Mouse (Mus musculus): ENCODE results near the gene Bloc1s5.

- TF ChIP-seq POLR2A (IDR thresholded peaks at IDR 0.05; ENCODE audit: control insufficient read depth, extremely low read depth, insufficient read depth, low read length, poor library complexity) (no peak), CTCF (IDR thresholded peaks at IDR 0.05; ENCODE audit: borderline replicate concordance, control insufficient read depth, extremely low read depth, insufficient read depth, low read length, poor library complexity) (no peak)
Measured at GRCm38 (mm10) chr13:38657865-38658264, 23.0 kb upstream of the Bloc1s5 start.

Data from thymus, adult 2 months (tissue).